Mouse (Mus musculus) right cerebral cortex, postnatal 4 days (tissue): ENCODE data around the gene Slc2a12.
A peak's percentile ranks its signal among the peaks of the same experiment; 100 is the strongest.

ENCODE experiments used
- DNase-seq: peaks from one replicate; pipeline ENCODE4 v3.0.0-alpha.2; 2022

Slc2a12 gene

DNA sequence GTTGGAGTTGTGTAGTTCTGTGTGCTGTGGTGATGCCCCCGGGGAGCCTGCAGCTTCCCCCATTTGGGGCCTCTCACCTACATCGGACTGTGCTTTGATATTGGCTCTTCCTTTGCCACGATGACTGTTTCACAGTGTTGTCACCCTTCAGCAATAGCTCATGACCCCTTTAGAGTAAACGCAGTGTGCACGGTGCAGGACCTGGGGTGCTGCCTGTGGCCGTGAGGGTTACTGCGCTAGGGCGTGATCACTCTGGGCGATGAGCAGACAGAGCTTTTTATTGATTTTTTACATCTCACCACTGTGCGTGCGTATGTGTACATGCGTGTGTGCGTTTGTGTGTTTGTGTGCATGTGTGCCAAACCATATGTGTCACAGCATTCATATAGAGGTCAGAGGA lies 23.7 kb downstream of the Slc2a12 start:
- DNase-seq, result no peak

DNA sequence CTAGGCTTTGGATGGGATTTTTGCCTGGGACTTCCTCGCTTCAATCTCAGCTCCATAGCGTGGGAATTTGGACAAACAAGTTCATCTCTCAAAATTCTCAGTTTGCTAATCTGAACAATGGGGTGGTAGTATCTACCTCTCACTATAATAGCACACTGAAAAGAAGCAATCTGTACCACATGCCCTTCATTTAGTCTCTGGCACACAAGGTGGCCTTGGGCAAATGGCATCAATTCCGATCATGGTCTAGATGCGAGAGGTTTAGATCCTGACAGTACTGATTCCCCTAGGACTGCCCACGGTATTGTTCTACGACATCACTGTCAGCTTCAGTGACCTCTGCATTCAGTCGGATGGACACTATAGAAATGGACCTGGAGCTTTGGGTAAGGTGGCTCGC lies 29.4 kb downstream of the Slc2a12 start:
- no peak for DNase-seq

DNA sequence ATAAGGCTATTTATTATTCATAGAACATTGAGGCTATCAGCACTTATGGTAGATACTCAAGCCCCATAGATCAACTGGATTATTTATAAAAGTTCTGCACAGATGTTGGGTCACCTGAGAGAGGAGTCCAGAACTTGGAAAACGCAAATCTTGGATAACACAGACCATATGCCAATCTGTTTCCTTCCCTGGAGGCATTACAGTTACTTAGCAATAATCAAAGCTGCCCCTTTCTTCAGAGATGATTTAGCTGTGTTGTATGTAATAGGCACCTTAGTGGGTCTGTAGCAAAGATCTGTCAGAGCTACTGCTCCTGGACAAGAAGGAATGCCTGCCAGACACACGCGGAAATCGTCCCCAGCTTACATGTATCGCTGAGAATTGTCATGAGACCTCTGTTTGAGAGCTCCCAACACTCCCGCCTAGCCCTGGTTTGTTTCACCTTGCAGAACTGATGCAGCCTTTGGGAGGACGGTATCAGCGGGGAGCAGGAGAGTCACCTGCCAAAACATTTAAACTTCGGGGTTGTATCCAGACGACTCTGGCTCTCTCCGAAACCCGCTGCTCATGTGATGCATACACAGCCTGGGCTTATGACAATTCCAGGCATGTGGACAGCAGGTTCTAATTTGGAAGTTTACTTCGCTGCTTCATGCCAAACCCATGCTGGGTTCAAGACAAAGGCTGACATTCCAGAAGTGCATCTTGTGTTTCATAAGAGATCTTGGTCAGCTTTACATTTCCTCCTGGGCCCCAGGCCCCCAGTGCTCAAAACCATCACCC lies 31.2 kb downstream of the Slc2a12 start:
- DNase-seq, result no peak

DNA sequence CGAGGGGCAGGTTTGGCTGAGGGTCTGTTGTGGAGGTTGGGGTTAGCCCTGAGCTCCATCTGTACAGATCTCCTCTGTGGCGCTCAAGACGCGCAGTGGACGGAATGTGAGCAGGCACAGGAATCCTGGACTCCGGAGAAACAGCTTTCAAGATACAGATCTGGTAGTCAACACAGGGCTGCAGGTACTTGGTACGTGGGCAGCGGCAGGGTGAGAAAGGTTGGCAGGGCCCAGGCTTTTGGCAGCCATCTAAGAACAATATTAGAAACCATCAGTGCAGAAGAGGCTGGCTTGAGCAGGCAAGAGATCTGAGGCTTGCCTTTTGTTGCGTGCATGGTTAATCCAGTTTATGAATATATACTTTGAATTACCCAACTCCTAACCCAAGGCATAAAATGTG lies 51.4 kb downstream of the Slc2a12 start:
- DNase-seq, result no peak

DNA sequence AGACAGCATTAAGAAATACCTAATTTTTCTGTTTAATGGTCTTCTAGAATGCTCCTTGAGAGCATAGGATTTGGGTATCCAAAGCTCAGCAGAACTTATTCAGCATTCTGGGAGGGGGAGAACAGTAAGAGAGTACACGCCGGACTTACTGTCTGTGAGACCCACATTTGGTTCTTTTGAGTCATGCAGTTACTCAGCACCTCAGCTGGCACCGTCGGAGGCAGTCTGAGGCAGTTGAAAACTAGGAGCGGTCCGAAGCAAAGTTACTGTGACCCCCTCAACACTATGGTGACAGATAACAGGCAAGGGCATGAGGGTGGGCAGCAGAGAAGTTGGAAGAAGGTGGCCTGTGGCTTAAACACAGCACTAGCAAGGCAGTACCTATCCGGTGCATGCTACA lies 52.1 kb downstream of the Slc2a12 start:
- DNase-seq, result no peak

DNA sequence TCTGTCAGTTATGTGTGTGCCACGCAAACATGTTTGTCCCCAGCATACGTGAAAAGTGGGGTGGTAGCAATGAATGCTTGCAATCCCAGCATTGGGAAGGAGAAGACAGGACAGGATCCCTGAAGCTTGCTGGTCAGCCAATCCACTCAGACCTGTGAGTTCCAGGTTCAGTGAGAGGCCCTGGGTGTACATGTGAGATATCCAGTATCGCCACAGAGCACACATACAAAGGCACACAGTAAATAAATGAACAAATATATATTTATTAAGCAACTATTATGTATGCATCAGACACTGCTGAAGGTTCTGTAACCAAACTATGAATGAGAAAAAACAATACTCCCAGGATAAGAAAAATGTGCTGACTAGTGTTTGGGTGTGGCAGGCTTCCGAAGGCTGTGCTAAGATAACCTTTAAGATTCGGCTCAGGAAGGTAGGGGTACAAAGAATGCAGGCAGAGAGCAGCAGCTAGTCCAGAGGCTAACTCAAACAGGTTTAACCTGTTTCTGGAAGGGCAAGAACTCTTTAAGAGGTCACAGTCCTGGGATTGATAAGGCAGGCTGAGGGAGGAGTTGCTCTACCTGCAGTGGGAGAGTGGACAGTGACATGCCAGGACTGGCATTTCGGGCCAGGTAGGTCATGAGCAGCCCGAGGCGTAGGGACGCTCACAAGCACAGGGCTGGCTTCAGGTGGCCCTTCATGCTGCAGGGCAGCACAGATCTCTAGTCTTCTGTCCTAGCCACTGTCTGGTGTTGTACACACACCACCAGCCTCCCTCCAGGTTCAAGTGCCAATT lies 53.5 kb downstream of the Slc2a12 start:
- no peak for DNase-seq

DNA sequence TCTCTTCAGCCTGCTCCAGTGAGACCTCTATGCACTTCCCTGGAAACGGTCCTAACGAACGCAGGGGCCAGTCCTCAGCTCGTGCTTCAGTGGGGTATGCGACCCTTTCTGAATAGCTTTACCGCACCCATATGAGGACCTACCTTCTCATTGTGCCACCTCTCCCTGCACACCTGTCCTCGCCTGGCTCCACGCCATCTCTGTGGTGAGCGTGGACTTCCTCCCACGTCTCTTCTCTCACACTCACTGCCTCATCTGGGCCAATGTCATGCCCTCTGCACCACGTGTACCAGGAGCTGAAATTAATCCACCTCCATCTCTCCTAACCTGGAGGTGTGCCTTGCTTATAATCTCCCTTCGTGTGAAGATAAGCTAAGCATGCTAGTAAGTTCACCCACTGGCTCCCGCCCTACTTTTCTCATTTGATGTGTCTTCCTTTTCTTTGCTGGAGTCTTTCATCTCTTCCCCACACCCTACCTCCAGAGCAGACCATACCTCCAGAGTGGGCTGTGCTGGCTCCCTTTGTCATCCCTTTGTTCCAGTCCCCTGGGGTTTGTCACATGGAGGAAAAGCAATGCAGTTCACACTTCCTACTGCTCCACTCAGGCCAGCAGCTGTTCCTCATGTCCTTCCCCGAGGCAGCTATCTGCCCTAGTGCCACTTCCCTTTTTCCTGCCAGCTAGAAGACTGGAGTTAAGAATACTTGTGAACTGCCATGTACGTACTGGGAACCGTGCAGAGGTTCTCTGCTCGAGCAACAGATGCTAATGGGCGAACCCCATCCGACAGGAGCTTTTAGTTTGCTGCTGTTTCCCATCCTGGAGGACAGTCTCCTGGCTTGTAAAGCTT lies 54.9 kb downstream of the Slc2a12 start:
- DNase-seq, result no peak

DNA sequence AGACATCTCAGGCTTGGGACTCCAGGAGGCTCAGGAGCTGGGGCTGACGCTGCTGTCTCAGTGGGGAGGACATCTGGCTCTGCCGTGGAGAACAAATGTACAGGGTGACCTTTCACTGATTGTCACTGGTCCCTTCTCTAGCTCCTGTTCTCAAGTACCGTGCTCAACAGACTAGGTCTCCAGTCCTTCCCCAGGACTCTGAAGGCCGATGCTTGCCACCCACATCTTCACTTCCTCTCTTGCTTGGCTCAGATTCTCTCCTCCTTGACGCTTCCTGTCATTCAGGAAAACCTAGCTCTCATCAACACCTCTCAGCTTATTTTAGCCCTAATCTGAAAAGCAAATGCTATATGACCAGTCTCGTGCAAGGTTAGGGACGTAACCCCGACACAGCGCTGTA lies 56.0 kb downstream of the Slc2a12 start:
- no peak for DNase-seq

DNA sequence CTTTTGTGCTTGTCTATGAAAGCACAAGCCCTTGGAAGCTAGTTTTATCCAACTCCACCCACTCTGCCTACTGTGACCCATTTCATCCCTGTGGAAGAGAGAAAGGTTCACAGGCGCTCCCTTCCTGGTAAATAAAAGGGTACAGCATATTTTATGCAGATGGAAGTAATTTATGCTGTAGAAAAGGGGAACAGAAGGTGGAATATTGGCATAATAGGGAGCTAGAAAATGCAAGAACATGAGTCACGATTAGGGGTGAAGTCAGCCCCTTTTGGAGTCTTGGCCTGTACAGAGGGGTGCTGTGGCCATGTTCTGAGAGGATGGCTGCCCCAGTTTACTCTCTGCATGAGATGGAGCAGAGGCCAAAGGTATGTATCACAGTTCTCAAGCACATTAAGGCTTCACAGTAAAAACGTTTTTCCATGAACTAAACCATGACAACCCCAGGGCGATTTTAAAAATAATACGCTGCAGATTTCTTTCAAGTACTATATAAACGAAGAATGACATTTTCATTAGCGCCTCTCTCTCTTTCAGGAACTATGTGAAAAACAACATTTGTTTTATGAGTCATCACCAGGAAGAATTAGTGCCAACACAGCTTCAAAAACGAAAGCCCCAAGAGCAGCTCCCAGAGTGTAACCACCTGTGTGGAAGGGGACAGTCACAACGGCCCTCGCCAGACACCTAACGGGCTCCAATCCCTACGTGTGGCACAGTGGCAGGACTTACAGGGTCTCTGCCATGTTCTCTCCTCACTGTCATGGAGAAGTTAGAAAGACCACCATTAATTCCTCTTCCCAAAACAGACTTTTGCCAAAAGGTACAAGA lies 56.9 kb downstream of the Slc2a12 start:
- DNase-seq, result no peak

DNA sequence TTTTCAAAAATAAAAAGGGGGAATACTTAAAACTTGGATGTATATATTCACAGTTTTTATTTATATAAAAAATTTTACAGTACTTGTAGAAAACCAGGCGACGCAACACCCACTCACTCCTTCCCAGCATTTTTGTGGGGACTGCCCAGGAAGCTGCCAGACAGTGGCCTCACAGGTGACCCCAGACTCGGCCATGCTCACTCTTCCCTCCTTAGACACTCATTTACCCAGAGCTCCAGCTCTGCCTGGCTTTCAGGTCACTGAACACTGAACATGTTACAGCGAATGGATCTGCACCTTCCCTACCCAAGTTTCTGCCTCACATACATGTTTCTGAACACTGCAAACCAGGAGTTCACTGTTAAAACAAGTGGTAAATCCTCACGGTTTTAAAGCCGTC lies 59.0 kb downstream of the Slc2a12 start:
- no peak for DNase-seq

DNA sequence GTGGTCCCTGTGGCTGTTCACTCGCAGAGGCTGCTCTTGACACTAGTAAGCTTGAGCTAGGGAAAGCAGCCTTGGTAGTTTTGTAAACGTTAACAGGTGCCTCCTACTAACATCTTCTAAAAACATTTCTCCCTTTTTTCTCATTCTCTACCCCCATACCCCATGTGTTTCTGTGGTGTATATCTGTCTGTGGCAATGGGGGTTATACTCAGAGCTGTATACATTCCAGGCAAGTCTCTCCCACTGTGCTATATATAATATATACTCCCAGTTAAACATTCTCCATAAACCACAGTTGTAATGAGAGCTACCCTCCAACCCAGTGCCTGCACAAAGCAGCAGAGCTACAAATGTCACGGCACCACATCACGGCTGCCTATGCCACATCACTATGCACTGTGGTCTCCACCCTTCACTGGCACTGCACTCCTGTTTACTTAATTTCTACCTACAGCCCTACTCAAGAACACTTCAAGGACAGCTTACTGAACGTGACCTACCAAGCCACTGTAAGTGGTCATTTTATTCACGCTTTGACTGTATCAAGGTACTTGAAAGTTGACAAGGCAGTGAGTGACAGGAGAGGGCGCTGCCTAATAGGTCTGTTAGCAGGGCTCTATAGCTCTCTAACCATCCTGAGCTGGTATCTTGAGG lies 63.5 kb downstream of the Slc2a12 start:
- DNase-seq, result no peak

DNA sequence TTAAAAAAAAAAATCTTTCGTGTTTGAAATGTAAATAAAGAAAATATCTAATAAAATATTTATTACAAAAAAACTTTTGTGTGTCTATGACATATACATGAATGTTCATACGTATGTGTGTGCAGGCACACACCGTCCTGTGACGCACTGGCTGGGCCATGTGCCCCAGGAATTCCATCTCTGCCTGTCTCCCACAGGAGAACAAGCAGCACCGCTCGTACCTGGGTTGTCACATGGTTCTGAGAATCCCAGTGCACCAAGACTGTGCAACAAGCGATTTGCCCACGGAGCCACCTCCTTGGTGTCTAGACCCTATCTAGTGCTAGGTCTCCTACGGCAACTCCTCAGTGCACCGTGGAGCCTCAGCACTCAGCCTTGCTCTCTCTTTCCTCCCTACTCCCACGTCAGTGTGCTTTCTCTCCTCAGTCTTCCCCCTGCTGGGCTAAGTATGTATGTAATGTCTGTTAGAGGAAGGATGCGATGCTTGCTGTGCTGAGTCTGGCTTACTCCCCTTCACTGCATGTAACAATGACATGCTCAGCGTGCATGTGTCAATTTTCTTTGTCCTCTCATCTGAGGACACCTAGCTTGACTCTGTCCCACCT lies 65.5 kb downstream of the Slc2a12 start:
- DNase-seq, result no peak

DNA sequence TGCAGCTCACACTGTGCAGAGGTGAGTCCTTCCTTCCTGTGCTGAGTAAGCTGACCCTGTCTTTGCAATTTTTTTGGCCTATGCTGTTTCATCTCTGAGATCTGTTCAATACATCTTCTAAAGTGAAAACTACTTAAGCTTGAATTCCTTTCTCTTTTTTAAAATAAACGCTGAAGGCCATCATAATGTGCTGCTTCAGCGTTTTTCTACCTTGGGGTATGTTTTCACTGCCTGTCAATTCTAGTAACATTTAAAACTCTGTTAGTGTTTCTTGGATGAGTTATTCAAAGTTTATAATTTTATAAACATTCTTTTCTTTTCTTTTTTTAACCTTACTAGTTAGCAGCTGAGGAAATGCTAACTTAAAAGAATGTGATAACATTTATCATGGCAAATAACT lies 68.1 kb downstream of the Slc2a12 start:
- no peak for DNase-seq

DNA sequence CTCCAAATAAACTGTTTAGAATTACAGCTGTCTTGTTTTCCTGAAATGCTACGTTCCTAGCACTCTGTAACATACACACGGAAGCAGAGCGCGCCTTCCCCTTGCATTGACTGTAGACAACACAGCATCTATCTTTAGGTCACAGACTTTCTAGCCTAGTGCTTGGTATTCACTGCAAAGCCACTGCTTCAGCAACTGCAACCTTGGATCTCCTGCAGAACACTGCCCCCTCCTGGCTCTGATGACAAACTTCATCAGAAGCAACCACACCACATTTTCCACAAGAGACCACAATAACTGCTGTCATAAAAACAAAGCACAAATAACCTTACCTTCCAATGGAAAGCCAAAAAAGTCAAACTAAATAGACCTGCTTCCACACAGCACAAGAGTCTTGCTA lies 69.7 kb downstream of the Slc2a12 start:
- DNase-seq, result peak; percentile 33

DNA sequence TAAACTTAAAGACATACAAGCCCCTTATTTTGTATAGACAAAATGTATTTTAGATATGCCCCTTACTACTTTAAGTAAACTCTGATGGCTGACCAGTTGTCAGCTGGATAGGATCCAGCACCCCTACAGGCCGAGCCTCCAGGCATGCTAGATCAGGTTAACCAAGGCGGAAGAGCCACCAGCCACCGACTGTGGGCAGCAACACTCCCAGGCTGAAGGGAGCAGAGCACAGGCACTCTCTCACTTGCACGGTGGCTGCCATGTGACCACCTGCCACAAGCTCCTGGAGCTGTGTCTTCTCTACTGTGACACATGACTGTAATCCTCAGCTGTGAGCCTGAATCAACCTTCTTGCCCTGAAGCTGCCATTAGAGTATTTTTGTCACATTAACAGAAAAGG lies 73.7 kb downstream of the Slc2a12 start:
- no peak for DNase-seq

DNA sequence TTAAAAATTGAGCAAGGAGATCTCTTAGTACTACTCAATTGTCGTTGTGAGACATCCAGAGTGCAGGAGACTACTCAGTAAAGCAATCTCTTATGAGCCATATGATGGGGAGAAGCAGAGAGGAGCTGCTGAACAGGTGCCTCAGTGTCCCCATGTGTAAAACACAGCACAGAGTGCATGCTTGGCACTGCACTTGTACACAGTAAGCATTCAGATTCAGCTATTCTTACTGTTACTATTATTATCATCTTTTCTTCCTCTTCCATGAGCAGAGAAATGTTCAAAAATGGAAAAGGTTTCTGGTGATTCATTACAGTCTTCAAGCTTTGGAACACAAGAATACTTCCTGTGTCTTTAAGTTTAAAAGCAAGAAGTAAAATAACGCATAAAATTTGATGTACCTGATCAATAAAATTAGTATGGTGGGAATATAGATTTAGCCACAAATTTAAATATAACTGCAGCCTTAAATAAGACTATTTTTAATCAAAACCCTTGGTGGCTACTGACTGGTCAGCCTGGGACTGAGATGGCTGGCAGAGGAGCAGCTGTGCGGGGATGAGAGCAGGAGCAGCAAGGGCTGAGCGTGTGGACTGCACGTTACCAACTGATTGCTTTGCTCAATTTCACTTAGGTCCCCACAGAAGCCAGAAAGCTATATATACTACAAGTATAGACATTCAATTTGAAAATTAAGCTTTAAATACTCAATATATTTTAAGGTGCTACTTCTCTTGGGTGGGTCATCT lies 76.1 kb downstream of the Slc2a12 start:
- no peak for DNase-seq

DNA sequence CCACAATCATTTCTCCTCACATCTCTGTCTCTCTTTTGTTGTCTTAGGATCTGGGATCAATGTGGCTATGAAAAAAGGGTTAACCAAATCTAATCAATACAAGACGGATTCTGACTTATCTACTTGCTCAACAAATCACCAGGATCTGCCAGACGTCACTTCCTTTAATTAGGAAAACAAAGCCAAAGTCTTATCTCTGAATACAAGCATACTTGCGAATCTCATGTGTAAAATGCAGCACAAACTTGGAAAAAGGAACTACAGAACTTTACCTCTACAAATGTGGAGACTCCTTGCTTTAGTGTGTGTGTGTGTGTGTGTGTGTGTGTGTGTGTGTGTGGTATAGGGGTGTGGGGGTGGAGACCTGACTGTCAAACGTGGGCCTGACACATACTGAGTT lies 80.4 kb downstream of the Slc2a12 start:
- no peak for DNase-seq

DNA sequence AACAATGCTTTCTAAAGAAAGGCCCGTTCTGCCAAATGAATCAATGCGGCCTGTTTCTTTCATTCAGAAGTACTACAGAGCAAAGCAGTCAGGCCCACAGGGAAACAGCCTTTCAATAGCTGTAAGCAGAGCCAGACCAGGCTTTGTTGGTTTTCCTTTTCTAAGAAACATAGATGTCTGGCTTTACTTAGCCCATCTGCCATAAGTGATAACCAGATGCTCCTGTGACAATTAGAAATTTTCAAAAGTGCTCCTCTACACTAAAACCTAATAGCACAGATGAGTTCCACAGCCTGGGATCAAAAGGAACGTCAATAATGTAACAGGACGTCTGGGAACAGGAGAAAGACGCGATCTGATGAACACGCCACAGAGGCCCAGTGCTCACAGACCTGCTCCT lies 81.5 kb downstream of the Slc2a12 start:
- DNase-seq, result no peak

DNA sequence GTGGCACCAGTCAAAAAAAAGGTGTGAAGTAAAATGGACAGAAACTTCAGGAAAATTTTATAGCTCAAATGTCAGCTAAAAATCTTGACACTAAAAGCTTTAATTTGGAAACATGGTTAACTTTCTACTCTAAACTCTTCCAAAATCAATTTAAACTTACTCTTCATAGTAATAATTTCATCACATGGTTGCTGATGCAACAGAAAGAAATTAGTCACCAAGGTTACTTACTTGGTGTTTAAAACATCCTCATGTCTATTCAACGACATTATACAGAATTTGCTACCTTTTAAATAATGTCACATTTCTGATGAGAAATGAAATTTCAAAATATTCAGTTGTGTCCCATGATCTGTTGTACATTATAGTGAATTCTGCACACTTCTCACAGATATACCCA lies 83.4 kb downstream of the Slc2a12 start:
- no peak for DNase-seq

DNA sequence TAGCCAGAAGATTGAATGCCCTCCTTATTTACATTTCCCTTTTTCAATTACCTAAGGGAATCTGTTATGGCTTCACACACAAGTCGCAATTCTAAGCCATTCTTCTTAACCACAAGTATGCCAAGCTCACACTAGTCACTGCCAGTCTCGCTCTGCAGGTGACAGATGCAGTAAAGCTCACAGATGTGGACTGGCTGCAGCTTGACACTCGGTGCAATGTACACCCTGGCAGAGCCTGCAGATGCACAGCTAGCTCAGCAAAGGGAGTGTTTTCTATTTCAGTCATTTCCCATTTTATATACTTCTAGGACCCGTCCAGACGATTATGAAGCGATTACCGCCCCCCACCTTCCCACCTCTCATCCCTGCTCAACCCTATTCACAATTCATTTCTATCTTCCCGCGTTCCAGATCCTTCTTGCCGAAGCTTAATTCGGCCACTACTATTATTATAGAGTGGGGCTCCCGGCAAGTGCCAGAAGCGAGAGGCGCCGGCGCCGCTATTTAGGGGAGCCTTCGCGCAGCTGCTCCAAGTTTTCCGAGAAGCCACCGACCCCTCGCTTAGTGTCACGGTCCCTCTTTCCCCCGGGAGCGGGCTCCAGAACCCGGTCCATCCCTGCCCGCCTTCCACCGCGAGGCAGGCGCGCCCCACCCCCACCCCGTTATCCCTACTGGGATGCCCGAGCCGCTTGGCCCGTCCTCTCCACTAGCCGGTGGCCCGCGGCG lies 85.6 kb downstream of the Slc2a12 start:
- peak; percentile 53 for DNase-seq
